Mouse (Mus musculus) layer of hippocampus, adult 8-10 months (tissue): Measurements from ENCODE around the gene Armc6. TPM values are rescaled to one million over a fixed set of nuclear protein-coding genes. Genes with fewer than 3 reads are reported as not detected.
"Not testable (repeated sequence)": the region's sequence is repeated elsewhere in the genome, so short reads cannot be mapped to it uniquely, and the experiment has no call there.

Experiments
- DNase-seq, 2 experiments: peaks; one replicate each; pipeline ENCODE4 v3.0.0; 2022; ENCODE audit warnings: low spot score in 2 of 2
- total RNA-seq, 4 experiments: library from RNA; stranded (reverse); gene quantifications; 2 replicates each; pipeline ENCODE4 v1.2.4; 2022

Armc6 gene
- total RNA-seq, 4 experiments from 2014 or later, result 38.0 to 49.2 (median 40.1) TPM

GRCm38 (mm10) chr8:70233606-70234005 is 660 bp downstream of the Armc6 start:
- no peak for DNase-seq

DNA sequence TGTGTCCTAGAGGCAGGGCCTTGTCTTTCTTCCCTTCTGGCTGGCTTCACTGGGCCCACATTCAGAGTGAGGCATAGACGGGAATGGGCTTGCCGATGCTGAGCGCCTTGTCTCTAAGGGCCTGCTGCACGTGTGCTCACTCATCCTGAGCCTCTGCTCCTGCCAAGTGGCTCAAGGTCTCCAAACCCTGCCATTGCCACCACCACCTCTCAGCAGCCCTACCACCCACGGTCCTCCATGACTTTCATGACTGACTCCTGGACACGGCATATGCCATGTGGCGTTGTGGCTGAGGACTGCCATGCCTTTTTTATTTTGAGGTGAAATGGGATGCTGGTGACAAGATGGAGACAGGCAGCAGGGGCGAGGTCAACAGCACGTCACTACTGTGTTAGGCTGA is 3.4 kb downstream of the Armc6 start:
- DNase-seq, result no peak

- DNase-seq, result no peak
Measured at GRCm38 (mm10) chr8:70227997-70228396, 6.3 kb downstream of the Armc6 start.

- peak in 1 of 2 experiments; percentile 41 for DNase-seq
Measured at GRCm38 (mm10) chr8:70223341-70223740, 10.9 kb downstream of the Armc6 start.

DNA sequence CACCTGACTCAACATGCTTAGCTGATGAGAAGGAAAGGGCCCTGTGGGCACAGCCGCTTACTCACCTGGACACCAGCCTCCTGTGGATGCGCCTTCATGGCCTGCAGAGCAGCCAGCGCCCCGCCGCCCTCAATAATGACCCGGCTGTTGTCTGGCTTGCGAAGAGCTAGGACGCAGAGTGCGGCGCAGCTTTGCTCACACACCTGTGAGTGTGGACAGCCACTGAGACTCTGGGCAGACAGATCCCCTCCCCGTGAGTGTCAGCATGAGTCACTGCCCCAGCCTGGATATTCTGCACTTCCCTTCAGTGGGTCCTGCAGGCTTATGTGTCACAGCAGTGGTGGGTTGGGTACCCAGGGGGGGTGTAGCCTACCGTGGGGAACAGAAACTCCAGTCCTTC is 12.2 kb downstream of the Armc6 start:
- no peak for DNase-seq

DNA sequence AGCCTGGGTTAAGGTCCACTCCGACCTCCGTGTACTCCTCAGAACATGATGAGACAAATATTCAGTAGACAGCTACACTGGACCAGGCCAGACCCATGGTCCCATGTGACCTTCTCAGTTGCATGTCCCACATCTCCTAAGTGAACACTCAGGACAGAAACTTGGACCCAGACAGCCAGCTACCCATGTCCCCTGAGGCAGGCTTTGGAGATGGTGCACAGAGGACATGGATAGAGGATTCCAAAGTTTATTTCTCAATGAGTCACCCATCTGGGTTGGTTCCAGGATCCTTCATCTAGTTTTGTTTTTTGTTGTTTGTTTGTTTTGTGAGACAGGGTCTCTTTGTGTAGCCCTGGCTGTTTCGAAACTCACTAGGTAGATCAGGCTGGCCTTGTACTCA is 13.4 kb downstream of the Armc6 start:
- no peak for DNase-seq

- no peak for DNase-seq
Measured at GRCm38 (mm10) chr8:70220236-70220840, 13.9 kb downstream of the Armc6 start.

GRCm38 (mm10) chr8:70219107-70219684 is 15.1 kb downstream of the Armc6 start:
- no peak for DNase-seq

DNA sequence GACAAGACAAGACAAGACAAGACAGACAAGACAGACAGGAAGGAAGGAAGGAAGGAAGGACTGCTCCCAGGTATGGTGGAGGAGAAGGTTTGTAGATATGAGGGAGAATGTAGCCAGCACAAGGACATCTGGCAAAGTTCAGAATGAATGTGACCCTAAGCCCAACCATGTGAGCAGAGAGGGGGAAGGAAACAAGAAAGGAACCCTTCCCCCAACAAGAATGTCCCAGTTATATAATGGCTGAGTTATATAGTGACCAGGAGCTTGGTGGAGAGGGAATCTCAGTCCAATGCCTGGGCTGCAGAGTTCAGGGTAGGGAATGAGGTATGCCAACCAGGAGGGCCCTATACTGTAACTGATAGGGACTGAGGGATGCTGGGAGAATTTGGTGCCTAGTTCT is 16.8 kb downstream of the Armc6 start:
- no peak for DNase-seq

- peak; percentile 91 to 92 for DNase-seq
Measured at GRCm38 (mm10) chr8:70216566-70216965, 17.7 kb downstream of the Armc6 start.

DNA sequence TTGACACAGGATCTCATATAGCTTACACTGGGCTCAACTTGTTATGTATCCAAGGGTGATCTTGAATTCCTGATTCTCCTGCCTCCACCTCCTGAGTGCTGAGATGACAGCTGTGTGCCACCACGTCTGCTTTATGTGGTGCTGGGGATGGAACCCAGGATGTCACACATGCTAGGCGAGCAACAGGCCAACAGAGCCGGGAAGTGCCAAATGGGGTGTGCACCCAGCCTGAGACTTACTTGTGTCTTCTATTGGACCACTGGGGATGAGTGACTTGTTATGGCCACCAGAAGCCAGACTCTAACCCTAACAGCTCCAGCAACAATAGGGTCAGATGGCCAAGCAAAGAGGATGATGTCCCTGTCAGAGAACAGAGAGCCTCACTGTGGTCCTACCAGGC is 18.1 kb downstream of the Armc6 start:
- DNase-seq, result not testable (repeated sequence)

- DNase-seq, result no peak
Measured at GRCm38 (mm10) chr8:70215092-70215491, 19.2 kb downstream of the Armc6 start.

GRCm38 (mm10) chr8:70214411-70214810 is 19.9 kb downstream of the Armc6 start:
- no peak for DNase-seq

GRCm38 (mm10) chr8:70212112-70213055 is 21.9 kb downstream of the Armc6 start, which contains the start of gene Slc25a42:
Gene Slc25a42, minus strand, starts transcription at chr8:70212305.
- peak; percentile 99 to 100 for DNase-seq

GRCm38 (mm10) chr8:70211726-70212111 is 22.5 kb downstream of the Armc6 start:
- no peak for DNase-seq

- no peak for DNase-seq
Measured at GRCm38 (mm10) chr8:70211275-70211674, 23.0 kb downstream of the Armc6 start.

DNA sequence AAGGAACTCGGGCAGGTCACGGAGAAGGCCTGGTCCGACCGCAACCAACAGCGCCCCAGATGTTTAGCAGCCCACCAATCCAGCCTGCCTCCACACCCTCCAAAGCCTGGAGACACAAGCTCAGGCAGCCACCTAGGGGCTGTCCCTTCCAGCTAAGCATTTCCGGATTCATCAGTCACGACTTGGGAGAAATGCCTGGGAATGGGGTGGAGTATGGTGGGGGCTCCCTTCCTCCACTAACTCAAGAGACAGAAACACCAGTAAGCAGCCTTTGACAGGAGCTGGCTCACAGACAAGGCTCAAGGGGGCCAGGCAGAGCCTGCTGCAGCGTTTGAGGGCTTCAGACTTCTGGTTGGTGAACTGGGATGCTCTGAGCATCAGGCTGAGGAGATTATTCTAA is 23.7 kb downstream of the Armc6 start:
- no peak for DNase-seq

DNA sequence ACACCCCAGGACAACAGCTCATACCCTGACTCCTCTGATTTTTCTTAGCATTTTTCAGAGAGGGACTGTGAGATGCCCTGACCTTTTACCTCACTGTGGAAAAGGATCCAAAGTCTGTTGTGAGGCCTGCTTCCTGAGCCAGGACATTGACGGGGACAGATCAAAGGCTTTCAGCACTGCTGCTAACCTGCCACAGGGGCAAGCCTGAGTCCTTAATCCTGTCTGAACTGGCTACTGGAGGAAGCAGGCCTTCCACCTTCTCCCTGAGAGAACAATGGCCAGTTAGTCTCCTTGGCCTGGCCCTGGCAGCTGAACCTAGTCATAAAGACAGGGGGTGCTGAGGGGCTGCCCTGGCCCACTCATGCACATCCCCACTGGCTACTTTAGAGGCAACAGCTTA is 26.1 kb downstream of the Armc6 start:
- no peak for DNase-seq

DNA sequence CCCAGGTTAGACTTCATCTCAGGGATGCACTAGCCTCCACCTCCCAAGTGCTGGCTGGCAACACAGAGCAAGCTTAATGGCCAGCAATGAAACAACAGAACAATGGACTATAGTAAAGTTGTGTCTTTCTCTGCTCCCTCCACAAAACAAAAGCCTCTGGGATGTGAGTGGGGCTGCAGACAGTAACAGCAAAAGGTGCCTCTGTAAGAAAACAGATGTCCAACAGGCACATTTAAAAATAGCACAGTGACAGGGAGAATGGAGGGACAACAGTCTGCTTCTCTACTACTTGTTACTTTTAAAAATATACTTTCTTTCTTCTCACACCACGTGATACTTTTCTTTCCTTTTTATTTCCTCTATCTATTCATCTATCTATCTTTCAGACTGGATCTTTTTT is 29.5 kb downstream of the Armc6 start:
- DNase-seq, result no peak

- no peak for DNase-seq
Measured at GRCm38 (mm10) chr8:70203072-70203471, 31.2 kb downstream of the Armc6 start.

DNA sequence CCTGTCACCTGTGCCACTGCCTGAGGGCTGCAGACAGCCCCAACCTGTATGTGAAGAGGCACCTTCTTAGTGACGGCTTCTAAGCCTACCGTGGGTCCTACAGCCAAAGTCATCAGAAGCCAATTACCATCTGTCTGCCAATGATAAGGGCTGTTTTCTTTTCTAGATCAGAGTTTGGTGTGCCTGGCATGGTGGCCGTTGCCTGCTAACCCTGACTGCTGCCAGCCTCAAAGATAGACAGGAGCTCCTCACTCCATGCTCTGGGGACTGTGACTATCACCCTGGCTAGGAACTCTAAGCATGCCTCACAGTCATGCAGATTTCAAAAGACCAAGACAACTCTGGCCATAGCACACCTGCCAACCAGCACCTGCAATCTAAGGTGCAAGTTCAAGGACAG is 32.8 kb downstream of the Armc6 start:
- DNase-seq, result no peak

- DNase-seq, result peak; percentile 63 to 69
Measured at GRCm38 (mm10) chr8:70200098-70200681, 34.1 kb downstream of the Armc6 start.
